Mouse (Mus musculus) megakaryocyte, embryonic 14.5 days (primary cell): ENCODE measurements around the gene Eef1g.
A peak's percentile ranks its signal among the peaks of the same experiment; 100 is the strongest.

Experiments used
- FLI1 ChIP-seq: IDR thresholded peaks from 2 replicates; pipeline ENCODE4 v1.6.1; 2012; ENCODE audit warnings: low read length, inconsistent platforms, mixed read lengths
- GATA1 ChIP-seq: IDR thresholded peaks from 3 replicates; pipeline ENCODE4 v1.6.1; 2012; ENCODE audit warnings: mixed read lengths, low read length, inconsistent platforms, borderline replicate concordance

GRCm38 (mm10) chr19:8941515-8942217 lies 25.2 kb upstream of the Eef1g start, which contains the start of gene Mta2:
- TF ChIP-seq FLI1 (peak; percentile 63; the same call in 1 of the 2 replicates), GATA1 (no peak)
